Mouse (Mus musculus) left cerebral cortex, adult 2 months (tissue): Measurements from ENCODE around the gene Wnk1. TPM values are rescaled to one million over a fixed set of nuclear protein-coding genes. Genes with fewer than 3 reads are reported as not detected.

Experiments used
- DNase-seq, 2 experiments: peaks; one replicate each; pipeline ENCODE4 v3.0.0; 2021 to 2022; ENCODE audit warnings: low spot score in 2 of 2, mixed read lengths in 1 of 2; ENCODE audit errors: extremely low spot score in 1 of 2
- H3K27ac ChIP-seq: fragments of 200-600 bp; 2 replicates; pipeline ENCODE4 v1.8.1; 2022
- H3K4me3 ChIP-seq: fragments of 200-600 bp; 2 replicates; pipeline ENCODE4 v1.8.1; 2022
- CTCF ChIP-seq: fragments of 200-600 bp; IDR thresholded peaks from 2 replicates; pipeline ENCODE4 v1.8.1; 2022; ENCODE audit warnings: antibody characterized with exemption, mild to moderate bottlenecking, moderate library complexity
- intact Hi-C: fragments of 180-260 bp; cut with DNase I; formaldehyde crosslinking; loops from one replicate; pipeline ENCODE4 v1.15.1; 2025
- total RNA-seq, 2 experiments: library from RNA; stranded (reverse); gene quantifications; 2 replicates each; pipeline ENCODE4 v1.2.3; 2021

Gene Wnk1
- total RNA-seq, 2 experiments from 2014 or later, result 186 to 212 TPM

DNA sequence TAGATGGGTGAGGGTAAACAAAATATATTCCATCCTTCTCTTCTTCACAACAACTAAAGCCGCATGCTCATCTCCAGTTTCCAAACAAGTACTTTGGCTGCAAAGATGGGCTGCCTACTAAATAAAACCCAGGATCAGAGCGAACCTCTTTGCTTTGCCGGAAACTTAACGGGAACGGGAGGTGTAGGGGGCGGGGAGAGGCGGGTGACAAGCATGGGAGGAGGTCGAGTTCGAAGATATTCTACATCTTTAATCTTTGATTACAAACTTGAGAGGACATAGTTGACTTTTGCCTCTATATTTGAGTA is 738 bp upstream of the Wnk1 start:
- TF ChIP-seq CTCF, result no peak
- Histone ChIP-seq H3K27ac (peak overlapping the region; percentile 77), H3K4me3 (peak overlapping the region; percentile 80)
- intact Hi-C loops, result loop anchor here (1.0 to 10.0 kb wide), 3 partner anchors 70 to 554 kb away; no protein-coding TSS in a partner anchor
- peak in 1 of 2 experiments; percentile 13 for DNase-seq

DNA sequence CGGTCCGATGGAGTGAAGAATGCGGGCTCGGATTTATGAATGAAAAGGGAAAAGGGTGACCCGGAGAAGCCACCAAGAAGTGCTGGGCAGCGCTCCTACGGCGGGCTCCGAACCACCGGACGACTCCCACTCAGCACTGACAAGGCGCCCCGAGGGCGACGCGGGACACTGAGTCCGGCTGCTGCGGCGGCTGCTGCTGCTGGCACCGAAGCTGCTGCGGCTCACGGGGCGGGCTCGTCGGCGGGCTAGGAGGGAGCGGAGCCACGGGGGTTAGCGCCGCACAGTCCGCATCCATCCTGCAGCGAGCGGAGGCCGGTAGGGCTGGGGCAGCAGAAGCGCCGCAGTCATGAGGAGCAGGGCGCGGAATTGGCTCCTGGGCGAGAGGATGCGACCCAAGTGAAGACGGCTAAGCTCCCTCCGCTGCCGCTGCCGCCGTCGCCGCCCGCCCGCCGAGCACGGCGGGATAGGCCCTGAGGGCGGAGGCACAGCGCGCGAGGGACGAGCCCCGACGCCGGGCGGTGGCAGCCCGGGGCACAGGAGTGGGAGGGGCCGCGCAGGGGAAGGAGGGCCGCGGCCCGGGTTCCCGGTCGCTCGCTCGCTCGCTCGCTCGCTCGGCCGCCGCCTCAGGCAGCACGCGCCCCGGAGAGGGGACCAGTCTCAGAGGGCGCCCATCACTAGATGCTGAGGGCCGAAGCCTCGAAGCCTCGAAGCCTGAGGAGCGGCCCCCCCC is 671 bp downstream of the Wnk1 start:
- no peak for TF ChIP-seq CTCF
- intact Hi-C loops, result loop anchor here (2.0 to 10.0 kb wide), 3 partner anchors 37 to 553 kb away; no protein-coding TSS in a partner anchor

DNA sequence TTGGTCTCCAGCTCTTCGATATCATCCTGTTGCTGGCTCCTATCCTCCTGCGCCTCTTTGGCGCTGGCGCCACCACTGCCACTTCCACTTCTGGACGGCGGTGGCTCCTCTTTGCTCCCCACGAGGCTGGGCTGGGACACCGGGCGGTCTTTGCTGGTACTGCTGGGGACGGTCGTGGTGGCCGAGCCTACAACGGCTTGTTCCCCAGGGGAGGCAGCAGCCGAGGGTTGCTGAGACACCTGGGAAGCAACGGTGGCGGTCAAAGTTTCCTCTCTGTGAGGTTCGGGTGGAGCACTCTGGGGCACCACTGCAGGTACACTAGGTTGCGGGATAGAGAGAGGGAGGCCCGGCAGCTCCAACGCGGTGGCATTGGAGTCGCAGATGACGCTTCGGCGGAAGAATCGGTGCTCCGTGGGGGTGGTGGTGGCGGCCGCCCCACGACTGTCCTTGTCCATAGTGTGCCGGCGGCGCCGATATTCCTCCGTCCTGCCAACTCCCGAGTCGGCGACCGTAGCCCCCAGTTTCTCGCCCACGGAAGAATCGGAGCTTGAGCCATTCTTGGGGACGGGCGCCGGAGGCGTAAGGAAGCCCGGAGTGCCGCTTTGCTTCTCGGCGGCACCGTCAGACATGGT is 1.4 kb downstream of the Wnk1 start:
- peak; percentile 60 for TF ChIP-seq CTCF
- peak overlapping the region; percentile 96 for H3K27ac ChIP-seq
- peak; percentile 44 to 61 for DNase-seq
- intact Hi-C loops, result loop anchor here (2.0 to 10.0 kb wide), 2 partner anchors 36 to 552 kb away; no protein-coding TSS in a partner anchor
- peak overlapping the region; percentile 80 for H3K4me3 ChIP-seq

More for the DNA sequence above, 671 bp downstream of the Wnk1 start:
- DNase-seq, result peak; percentile 65 to 71
- Histone ChIP-seq H3K27ac (peak overlapping the region; percentile 96), H3K4me3 (peak overlapping the region; percentile 80)

DNA sequence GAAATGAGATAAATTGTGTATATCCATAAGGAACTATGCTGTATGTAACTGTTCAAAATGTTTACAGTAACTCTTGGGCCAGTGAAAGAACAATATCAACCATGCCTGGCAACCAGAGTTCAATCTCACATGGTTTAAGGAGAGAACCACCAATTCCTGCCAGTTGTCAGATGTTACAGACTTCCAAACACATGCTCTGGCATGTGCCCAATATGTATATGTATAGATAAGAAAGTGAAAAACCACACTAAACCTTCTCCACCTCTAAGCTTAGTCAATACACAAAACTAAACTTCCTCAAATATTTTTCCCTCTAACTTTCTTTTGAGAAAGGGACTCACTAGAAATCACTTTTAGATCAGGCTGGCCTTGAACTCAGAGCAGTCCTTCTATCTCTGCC is 13.9 kb downstream of the Wnk1 start:
- DNase-seq, result no peak
- no peak for TF ChIP-seq CTCF
- intact Hi-C loops, result no loop called here
- Histone ChIP-seq H3K4me3 (no peak overlapping the region), H3K27ac (no peak overlapping the region)

DNA sequence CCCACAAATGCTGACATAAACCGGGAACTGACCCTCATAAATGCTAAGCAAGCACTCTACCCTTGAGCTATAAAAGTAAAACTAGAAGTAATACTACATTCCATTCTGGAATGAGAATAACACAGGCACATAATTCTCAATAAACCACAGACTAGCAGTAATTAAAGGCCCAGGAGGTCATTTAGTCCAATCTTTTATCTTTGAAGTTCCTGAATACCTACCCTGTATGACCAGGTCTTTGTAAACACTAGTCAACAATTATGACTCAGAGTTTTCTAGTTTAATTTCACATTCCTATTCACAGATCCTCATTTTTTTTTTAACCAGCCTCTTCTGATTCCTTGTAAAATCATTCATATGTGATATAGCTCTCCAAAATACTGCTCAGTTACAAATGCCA is 14.7 kb downstream of the Wnk1 start:
- Histone ChIP-seq H3K27ac (no peak overlapping the region), H3K4me3 (no peak overlapping the region)
- intact Hi-C loops, result no loop called here
- no peak for TF ChIP-seq CTCF
- no peak for DNase-seq

DNA sequence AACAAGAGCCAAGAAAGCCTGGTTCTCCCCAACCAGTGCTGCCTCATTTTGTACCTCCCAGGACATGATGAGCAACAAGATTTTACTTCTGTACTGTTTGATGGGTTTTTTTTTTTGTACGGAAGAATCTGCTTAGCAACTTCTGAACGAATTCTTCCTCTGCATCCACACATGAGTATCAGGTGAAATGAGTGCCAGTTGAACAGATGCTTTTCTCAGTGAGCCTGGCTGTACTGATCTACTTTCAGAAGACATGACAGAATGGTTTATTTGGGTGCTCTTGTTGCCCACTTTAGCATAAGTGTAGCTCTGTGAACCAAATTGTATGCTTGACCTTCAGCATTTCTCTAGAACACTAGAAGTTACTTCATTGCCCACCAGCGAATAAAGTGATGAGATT is 16.4 kb downstream of the Wnk1 start:
- no peak for DNase-seq
- no peak for TF ChIP-seq CTCF
- Histone ChIP-seq H3K4me3 (no peak overlapping the region), H3K27ac (no peak overlapping the region)
- intact Hi-C loops, result no loop called here

DNA sequence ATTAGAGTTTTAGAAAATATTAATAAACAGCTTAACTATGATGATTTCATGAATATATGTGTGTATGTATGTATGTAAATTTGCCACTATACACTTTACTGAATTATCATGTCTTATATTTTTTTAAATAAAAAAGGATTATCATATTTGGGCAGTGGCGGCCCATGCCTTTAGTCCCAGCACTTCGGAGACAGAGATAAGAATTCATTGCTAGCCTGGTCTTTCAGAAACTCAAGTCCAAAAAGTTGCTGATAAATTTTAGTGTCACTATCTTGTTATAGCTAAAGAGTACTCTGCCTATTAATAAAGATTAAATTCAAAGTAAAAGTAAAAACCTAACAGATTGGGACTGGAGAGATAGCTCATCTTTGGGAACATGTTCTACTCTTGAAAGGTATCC is 18.8 kb downstream of the Wnk1 start:
- no peak for DNase-seq
- Histone ChIP-seq H3K4me3 (no peak overlapping the region), H3K27ac (no peak overlapping the region)
- intact Hi-C loops, result no loop called here
- TF ChIP-seq CTCF, result no peak

DNA sequence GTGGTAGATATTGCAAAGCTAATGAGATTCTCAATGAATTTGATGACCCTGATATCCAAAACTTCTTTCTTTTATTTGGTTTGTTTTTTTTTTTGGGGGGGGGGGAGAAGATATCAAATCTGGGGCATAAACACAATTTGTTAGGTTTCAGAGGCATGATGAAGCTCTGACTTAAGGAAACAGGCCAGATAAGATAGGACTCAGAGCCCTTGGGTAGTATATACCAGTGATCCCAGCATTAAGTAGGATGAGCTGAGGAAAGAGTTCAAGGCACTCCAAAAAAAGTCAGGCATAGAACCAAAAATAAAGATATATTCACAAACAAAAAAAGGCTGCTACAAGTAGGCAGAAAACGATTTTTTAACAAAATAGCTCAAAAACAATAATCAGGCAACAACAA is 25.3 kb downstream of the Wnk1 start:
- no peak overlapping the region for H3K4me3 ChIP-seq
- TF ChIP-seq CTCF, result no peak
- no peak overlapping the region for H3K27ac ChIP-seq
- no peak for DNase-seq
- intact Hi-C loops, result no loop called here

DNA sequence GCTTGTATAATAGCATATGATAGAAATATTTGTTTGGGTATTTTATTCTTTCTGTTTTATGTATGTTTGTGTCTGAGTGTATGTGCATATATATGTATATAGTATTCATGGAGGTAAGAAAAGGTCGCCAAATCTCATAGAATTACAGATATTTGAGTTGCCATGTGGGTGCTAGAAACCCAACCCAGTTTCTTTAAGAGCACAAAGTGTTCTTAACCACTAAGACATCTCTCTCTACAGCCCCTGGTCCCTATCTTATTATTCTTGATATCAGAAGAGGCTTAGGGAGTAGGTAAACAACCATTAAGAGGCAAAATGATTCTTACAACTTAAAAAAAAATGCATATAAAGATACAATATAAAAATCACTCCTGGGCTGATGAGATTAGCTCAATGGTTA is 27.0 kb downstream of the Wnk1 start:
- TF ChIP-seq CTCF, result no peak
- H3K4me3 ChIP-seq, result no peak overlapping the region
- intact Hi-C loops, result no loop called here
- no peak for DNase-seq
- H3K27ac ChIP-seq, result no peak overlapping the region

DNA sequence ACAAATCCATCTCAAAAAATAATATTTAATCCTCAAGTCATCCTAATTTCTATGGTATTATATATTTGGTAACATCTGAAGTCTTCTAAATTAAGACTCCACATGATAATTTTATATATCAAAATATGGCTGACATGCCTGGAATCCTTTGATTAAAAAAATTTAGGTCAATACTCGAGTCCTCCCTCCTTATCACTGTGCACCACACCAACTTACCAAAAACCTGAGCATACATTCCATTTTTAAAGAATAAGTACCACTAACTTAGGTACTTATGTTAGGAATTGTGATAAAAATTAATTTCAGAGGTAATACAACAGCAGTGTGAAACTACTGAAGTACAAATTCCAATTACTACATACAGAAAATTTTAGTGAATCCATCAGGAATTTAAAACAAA is 27.5 kb downstream of the Wnk1 start:
- no peak for DNase-seq
- intact Hi-C loops, result no loop called here
- TF ChIP-seq CTCF, result no peak
- no peak overlapping the region for H3K4me3 ChIP-seq
- H3K27ac ChIP-seq, result no peak overlapping the region

DNA sequence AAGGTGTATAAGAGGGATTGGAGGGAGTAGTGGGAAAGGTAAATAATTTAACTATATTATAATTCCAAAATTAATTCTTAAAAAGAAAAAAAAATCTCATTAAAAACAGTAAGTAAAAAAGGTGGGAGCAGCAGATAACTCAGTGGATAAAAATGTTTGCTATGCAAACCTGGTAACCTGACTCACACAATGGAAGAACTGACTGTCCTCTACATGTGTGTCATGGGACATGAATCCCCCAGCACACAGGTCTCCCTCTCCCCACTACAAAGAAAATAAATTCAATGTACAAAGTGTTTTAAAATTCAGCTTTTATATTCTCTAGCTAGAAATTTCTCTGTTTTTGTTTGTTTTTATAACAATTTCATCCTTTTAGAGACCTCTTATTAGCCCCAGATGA is 27.9 kb downstream of the Wnk1 start:
- intact Hi-C loops, result no loop called here
- TF ChIP-seq CTCF, result no peak
- Histone ChIP-seq H3K27ac (no peak overlapping the region), H3K4me3 (no peak overlapping the region)
- no peak for DNase-seq

DNA sequence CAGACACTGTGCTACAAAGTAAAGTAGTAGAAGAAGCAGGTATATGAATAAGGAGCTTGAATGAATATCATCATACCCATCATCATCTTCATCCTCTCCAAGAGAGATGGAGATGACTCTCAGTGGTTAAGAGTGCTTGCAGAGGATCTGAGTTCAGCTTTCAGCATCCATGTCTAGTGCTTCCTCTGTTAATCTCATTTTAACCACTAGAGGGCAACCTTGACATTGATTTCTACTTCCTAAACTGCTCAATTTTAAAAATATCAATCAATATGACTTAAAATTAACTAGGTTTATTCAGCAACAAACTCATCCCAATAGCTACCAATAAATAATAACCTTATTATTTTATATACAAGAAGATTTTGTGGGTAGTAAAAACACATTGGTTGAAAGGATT is 36.8 kb downstream of the Wnk1 start:
- H3K27ac ChIP-seq, result no peak overlapping the region
- intact Hi-C loops, result loop anchor here (1.0 to 5.0 kb wide), 3 partner anchors 35 to 301 kb away; no protein-coding TSS in a partner anchor
- H3K4me3 ChIP-seq, result no peak overlapping the region
- peak; percentile 87 for TF ChIP-seq CTCF
- no peak for DNase-seq

DNA sequence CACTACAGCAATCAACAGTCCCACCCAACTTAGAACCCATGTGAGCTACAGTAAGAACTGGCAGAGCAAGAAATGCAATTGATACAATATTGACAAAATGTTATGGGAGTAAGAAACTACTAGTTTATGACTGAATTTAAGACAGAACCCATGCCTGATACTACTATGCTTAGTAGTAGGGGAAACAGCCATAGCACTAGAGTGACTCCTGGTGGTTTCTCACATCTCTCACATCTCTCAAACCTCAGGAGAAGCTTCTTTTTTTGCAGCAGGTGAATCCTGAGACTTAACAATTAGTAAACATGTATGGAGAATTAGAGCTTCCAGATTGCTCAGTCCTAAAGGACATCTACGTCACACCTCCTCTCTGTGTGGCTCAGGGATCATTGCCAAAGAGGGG is 42.0 kb downstream of the Wnk1 start:
- TF ChIP-seq CTCF, result no peak; the same call in 1 of the 2 replicates
- H3K4me3 ChIP-seq, result no peak overlapping the region
- DNase-seq, result no peak
- H3K27ac ChIP-seq, result no peak overlapping the region
- intact Hi-C loops, result no loop called here
